Mouse (Mus musculus) lung, postnatal 0 days (tissue): ENCODE measurements around the gene Mindy2.

Experiments
- CTCF ChIP-seq: IDR thresholded peaks from 2 replicates; pipeline ENCODE4 v1.5.1; 2016; ENCODE audit warnings: antibody characterized with exemption, mild to moderate bottlenecking
- EP300 ChIP-seq: IDR thresholded peaks from 2 replicates; pipeline ENCODE4 v1.6.1; 2016; ENCODE audit warnings: antibody characterized with exemption, mild to moderate bottlenecking, control low read depth

GRCm38 (mm10) chr9:70665372-70666145, 8.6 kb upstream of the Mindy2 start:
- TF ChIP-seq CTCF, result no peak
- no peak for TF ChIP-seq EP300
